Mouse (Mus musculus): ENCODE data around the gene Klhdc8b. TPM values are rescaled to one million over a fixed set of nuclear protein-coding genes. Genes with fewer than 3 reads are reported as not detected.

Klhdc8b gene
- polyA plus RNA-seq, 1 experiment from 2014 or later: 36.2 TPM

- Histone ChIP-seq H3K9me3 (ENCODE audit: control insufficient read depth, low read length) (no peaks in the 10 kb centered on the region), H3K27ac (ENCODE audit: low read depth, low read length) (no peak overlapping the region), H3K36me3 (ENCODE audit: control insufficient read depth, insufficient read depth, low read length) (no peaks in the 10 kb centered on the region), H3K9ac (ENCODE audit: low read length) (no peak overlapping the region), H3K4me1 (ENCODE audit: control insufficient read depth, insufficient read depth, low read length) (peaks cover 13% of the 10 kb centered on the region), H3K4me3 (ENCODE audit: low read depth, low read length) (no peak overlapping the region), H3K4me2 (no peak overlapping the region), H3K27me3 (ENCODE audit: control insufficient read depth, insufficient read depth, low read length) (no peaks in the 10 kb centered on the region)
- WGBS: 77% methylated on average over 12 of the region's 12 CpGs
- DNase-seq (ENCODE audit: low spot score, missing footprints) (peak; percentile 28), ATAC-seq (ENCODE audit: low FRiP score) (no peak)
Observed at GRCm38 (mm10) chr9:108455747-108456571, 5.4 kb downstream of the Klhdc8b start.

- ATAC-seq (ENCODE audit: low FRiP score): no peak
- Histone ChIP-seq H3K27ac (ENCODE audit: low read depth, low read length) (no peak overlapping the region), H3K36me3 (ENCODE audit: control insufficient read depth, insufficient read depth, low read length) (no peaks in the 10 kb centered on the region), H3K9ac (ENCODE audit: low read length) (no peak overlapping the region), H3K9me3 (ENCODE audit: control insufficient read depth, low read length) (no peaks in the 10 kb centered on the region), H3K4me3 (ENCODE audit: low read depth, low read length) (no peak overlapping the region), H3K4me1 (ENCODE audit: control insufficient read depth, insufficient read depth, low read length) (peaks cover 27% of the 10 kb centered on the region), H3K27me3 (ENCODE audit: control insufficient read depth, insufficient read depth, low read length) (no peaks in the 10 kb centered on the region), H3K4me2 (no peak overlapping the region)
- no peak for DNase-seq (ENCODE audit: low spot score, missing footprints)
- whole genome bisulfite sequencing: 86% methylated on average over 6 of the region's 6 CpGs
Observed at GRCm38 (mm10) chr9:108454429-108454828, 7.0 kb downstream of the Klhdc8b start.

DNA sequence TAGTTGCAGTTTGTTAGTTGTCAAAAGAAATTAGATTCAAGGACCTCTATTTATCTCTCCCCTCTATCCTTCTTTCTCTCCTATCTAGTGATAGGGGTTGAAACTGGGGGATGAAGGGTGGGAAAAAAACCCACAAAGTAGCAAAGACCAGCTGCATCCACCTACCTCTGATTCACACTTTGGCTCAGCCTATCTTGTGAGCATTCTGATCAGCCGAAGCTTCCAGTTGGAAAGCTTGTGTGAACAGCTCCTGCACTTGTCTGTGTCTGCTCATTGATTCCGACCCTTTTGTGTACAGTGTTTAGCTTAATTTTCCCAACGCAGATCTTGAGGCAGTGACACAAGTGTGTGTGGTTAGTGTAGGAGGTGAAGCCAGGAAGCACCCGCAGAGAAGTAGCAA is 7.9 kb downstream of the Klhdc8b start:
- DNase-seq (ENCODE audit: low spot score, missing footprints) (peak; percentile 82), ATAC-seq (ENCODE audit: low FRiP score) (no peak)
- Histone ChIP-seq H3K27ac (ENCODE audit: low read depth, low read length) (no peak overlapping the region), H3K9me3 (ENCODE audit: control insufficient read depth, low read length) (no peaks in the 10 kb centered on the region), H3K9ac (ENCODE audit: low read length) (no peak overlapping the region; the same call in 1 of the 2 replicates), H3K4me3 (ENCODE audit: low read depth, low read length) (no peak overlapping the region), H3K4me1 (ENCODE audit: control insufficient read depth, insufficient read depth, low read length) (peaks cover 37% of the 10 kb centered on the region), H3K4me2 (no peak overlapping the region), H3K36me3 (ENCODE audit: control insufficient read depth, insufficient read depth, low read length) (no peaks in the 10 kb centered on the region), H3K27me3 (ENCODE audit: control insufficient read depth, insufficient read depth, low read length) (no peaks in the 10 kb centered on the region)
- 85% methylated on average over 4 of the region's 4 CpGs for whole genome bisulfite sequencing

DNA sequence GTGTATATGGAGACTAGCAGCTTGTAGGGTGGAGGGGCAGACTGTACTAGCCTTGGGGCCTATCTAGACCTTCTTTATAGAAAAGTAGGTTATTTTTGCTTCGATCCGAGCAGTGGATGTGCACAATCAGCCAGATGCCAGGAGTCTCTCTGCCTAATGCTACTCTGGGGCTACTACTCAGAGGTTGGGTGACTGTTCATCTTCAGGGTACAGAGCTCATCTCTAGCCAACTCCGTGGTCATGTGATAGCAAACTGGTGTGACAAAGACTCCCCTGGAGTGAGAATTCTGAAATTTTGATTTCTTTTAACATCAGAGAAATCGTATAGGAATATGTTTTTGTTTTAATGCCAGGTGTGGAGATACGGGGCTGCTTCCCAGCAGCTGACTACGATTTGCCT is 8.5 kb downstream of the Klhdc8b start:
- WGBS: 56% methylated on average over 6 of the region's 6 CpGs
- Histone ChIP-seq H3K4me1 (ENCODE audit: control insufficient read depth, insufficient read depth, low read length) (peaks cover 37% of the 10 kb centered on the region), H3K36me3 (ENCODE audit: control insufficient read depth, insufficient read depth, low read length) (no peaks in the 10 kb centered on the region), H3K27ac (ENCODE audit: low read depth, low read length) (no peak overlapping the region; the same call in 1 of the 2 replicates), H3K9ac (ENCODE audit: low read length) (peak overlapping the region; percentile 75), H3K4me3 (ENCODE audit: low read depth, low read length) (peak overlapping the region; percentile 57; the same call in 1 of the 2 replicates), H3K4me2 (peak overlapping the region; percentile 94), H3K9me3 (ENCODE audit: control insufficient read depth, low read length) (no peaks in the 10 kb centered on the region), H3K27me3 (ENCODE audit: control insufficient read depth, insufficient read depth, low read length) (no peaks in the 10 kb centered on the region)
- ATAC-seq (ENCODE audit: low FRiP score) (peak; percentile 2; the same call in 1 of the 2 replicates), DNase-seq (ENCODE audit: low spot score, missing footprints) (no peak)

- Histone ChIP-seq H3K4me3 (ENCODE audit: low read depth, low read length) (peak overlapping the region; percentile 57), H3K4me2 (peak overlapping the region; percentile 94), H3K27ac (ENCODE audit: low read depth, low read length) (peak overlapping the region; percentile 21), H3K4me1 (ENCODE audit: control insufficient read depth, insufficient read depth, low read length) (peaks cover 37% of the 10 kb centered on the region), H3K27me3 (ENCODE audit: control insufficient read depth, insufficient read depth, low read length) (no peaks in the 10 kb centered on the region), H3K9me3 (ENCODE audit: control insufficient read depth, low read length) (no peaks in the 10 kb centered on the region), H3K36me3 (ENCODE audit: control insufficient read depth, insufficient read depth, low read length) (no peaks in the 10 kb centered on the region), H3K9ac (ENCODE audit: low read length) (peak overlapping the region; percentile 75)
- DNase-seq (ENCODE audit: low spot score, missing footprints): peak; percentile 99
- ATAC-seq (ENCODE audit: low FRiP score): peak; percentile 76
- under 1% methylated on average over 40 of the region's 40 CpGs for WGBS
Observed at GRCm38 (mm10) chr9:108452291-108452906, 9.0 kb downstream of the Klhdc8b start.

- WGBS: 47% methylated on average over 6 of the region's 6 CpGs
- peak; percentile 84 for DNase-seq (ENCODE audit: low spot score, missing footprints)
- Histone ChIP-seq H3K4me3 (ENCODE audit: low read depth, low read length) (peak overlapping the region; percentile 57), H3K36me3 (ENCODE audit: control insufficient read depth, insufficient read depth, low read length) (no peaks in the 10 kb centered on the region), H3K4me1 (ENCODE audit: control insufficient read depth, insufficient read depth, low read length) (peaks cover 37% of the 10 kb centered on the region), H3K9me3 (ENCODE audit: control insufficient read depth, low read length) (no peaks in the 10 kb centered on the region), H3K4me2 (peak overlapping the region; percentile 94), H3K27me3 (ENCODE audit: control insufficient read depth, insufficient read depth, low read length) (no peaks in the 10 kb centered on the region), H3K9ac (ENCODE audit: low read length) (peak overlapping the region; percentile 75), H3K27ac (ENCODE audit: low read depth, low read length) (no peak overlapping the region)
- ATAC-seq (ENCODE audit: low FRiP score): no peak
Observed at GRCm38 (mm10) chr9:108451519-108452160, 9.7 kb downstream of the Klhdc8b start.

- Histone ChIP-seq H3K9me3 (ENCODE audit: control insufficient read depth, low read length) (no peaks in the 10 kb centered on the region), H3K4me3 (ENCODE audit: low read depth, low read length) (peak overlapping the region; percentile 57; the same call in 1 of the 2 replicates), H3K4me2 (peak overlapping the region; percentile 94), H3K36me3 (ENCODE audit: control insufficient read depth, insufficient read depth, low read length) (no peaks in the 10 kb centered on the region), H3K27ac (ENCODE audit: low read depth, low read length) (peak overlapping the region; percentile 90), H3K9ac (ENCODE audit: low read length) (peak overlapping the region; percentile 10; the same call in 1 of the 2 replicates), H3K4me1 (ENCODE audit: control insufficient read depth, insufficient read depth, low read length) (peaks cover 37% of the 10 kb centered on the region), H3K27me3 (ENCODE audit: control insufficient read depth, insufficient read depth, low read length) (no peaks in the 10 kb centered on the region)
- no peak for DNase-seq (ENCODE audit: low spot score, missing footprints)
- no peak for ATAC-seq (ENCODE audit: low FRiP score)
- whole genome bisulfite sequencing: 87% methylated on average over 6 of the region's 6 CpGs
Observed at GRCm38 (mm10) chr9:108451170-108451493, 10.2 kb downstream of the Klhdc8b start.

GRCm38 (mm10) chr9:108450292-108451169 is 10.8 kb downstream of the Klhdc8b start:
- Histone ChIP-seq H3K27ac (ENCODE audit: low read depth, low read length) (peak overlapping the region; percentile 90), H3K36me3 (ENCODE audit: control insufficient read depth, insufficient read depth, low read length) (no peaks in the 10 kb centered on the region), H3K4me3 (ENCODE audit: low read depth, low read length) (peak overlapping the region; percentile 12; the same call in 1 of the 2 replicates), H3K9me3 (ENCODE audit: control insufficient read depth, low read length) (no peaks in the 10 kb centered on the region), H3K9ac (ENCODE audit: low read length) (peak overlapping the region; percentile 11; the same call in 1 of the 2 replicates), H3K4me2 (peak overlapping the region; percentile 94), H3K4me1 (ENCODE audit: control insufficient read depth, insufficient read depth, low read length) (peaks cover 37% of the 10 kb centered on the region), H3K27me3 (ENCODE audit: control insufficient read depth, insufficient read depth, low read length) (no peaks in the 10 kb centered on the region)
- peak; percentile 78 for ATAC-seq (ENCODE audit: low FRiP score)
- DNase-seq (ENCODE audit: low spot score, missing footprints): peak; percentile 92
- 57% methylated on average over 21 of the region's 21 CpGs for WGBS

Data from midbrain, embryonic 11.5 days (tissue).